Mouse (Mus musculus): ENCODE measurements around the gene Rangrf.
"Not testable (repeated sequence)": the region's sequence is repeated elsewhere in the genome, so short reads cannot be mapped to it uniquely, and the experiment has no call there.

Rangrf gene

GRCm38 (mm10) chr11:68975085-68975484 lies at the start of gene Rangrf:
Rangrf (minus strand) TSS chr11:68975185.
- DNase-seq (ENCODE audit: low spot score in 2 of 2): no peak

- no peak for DNase-seq (ENCODE audit: low spot score in 2 of 2)
Observed at GRCm38 (mm10) chr11:69020691-69021090, 45.7 kb upstream of the Rangrf start.

GRCm38 (mm10) chr11:69016755-69017154 lies 41.8 kb upstream of the Rangrf start:
- DNase-seq (ENCODE audit: low spot score in 2 of 2): no peak

GRCm38 (mm10) chr11:69015644-69016441 lies 40.9 kb upstream of the Rangrf start, which contains the start of gene Ctc1:
Ctc1 (plus strand) TSS chr11:69015911.
- DNase-seq (ENCODE audit: low spot score in 2 of 2): peak; percentile 90 to 93

- DNase-seq (ENCODE audit: low spot score in 2 of 2): peak; percentile 87 to 89
Observed at GRCm38 (mm10) chr11:69012071-69012601, 37.2 kb upstream of the Rangrf start.

- not testable (repeated sequence) for DNase-seq (ENCODE audit: low spot score in 2 of 2)
Observed at GRCm38 (mm10) chr11:69011445-69011844, 36.5 kb upstream of the Rangrf start.

GRCm38 (mm10) chr11:69010400-69011323 lies 35.7 kb upstream of the Rangrf start:
- no peak for DNase-seq (ENCODE audit: low spot score in 2 of 2)

- DNase-seq (ENCODE audit: low spot score in 2 of 2): no peak
Observed at GRCm38 (mm10) chr11:69009508-69009907, 34.5 kb upstream of the Rangrf start.

GRCm38 (mm10) chr11:69008182-69009121 lies 33.5 kb upstream of the Rangrf start, which contains the start of gene Pfas:
Pfas (minus strand) TSS chr11:69008460.
- DNase-seq (ENCODE audit: low spot score in 2 of 2): peak; percentile 93 to 97

- DNase-seq (ENCODE audit: low spot score in 2 of 2): not testable (repeated sequence)
Observed at GRCm38 (mm10) chr11:69006575-69006974, 31.6 kb upstream of the Rangrf start.

- DNase-seq (ENCODE audit: low spot score in 2 of 2): no peak
Observed at GRCm38 (mm10) chr11:69005193-69005592, 30.2 kb upstream of the Rangrf start.

GRCm38 (mm10) chr11:69003592-69003991 lies 28.6 kb upstream of the Rangrf start:
- no peak for DNase-seq (ENCODE audit: low spot score in 2 of 2)

- not testable (repeated sequence) for DNase-seq (ENCODE audit: low spot score in 2 of 2)
Observed at GRCm38 (mm10) chr11:69002782-69003181, 27.8 kb upstream of the Rangrf start.

- DNase-seq (ENCODE audit: low spot score in 2 of 2): no peak
Observed at GRCm38 (mm10) chr11:68997080-68997479, 22.1 kb upstream of the Rangrf start.

- no peak for DNase-seq (ENCODE audit: low spot score in 2 of 2)
Observed at GRCm38 (mm10) chr11:68994377-68994776, 19.4 kb upstream of the Rangrf start.

- no peak for DNase-seq (ENCODE audit: low spot score in 2 of 2)
Observed at GRCm38 (mm10) chr11:68993122-68993521, 18.1 kb upstream of the Rangrf start.

GRCm38 (mm10) chr11:68988341-68988740 lies 13.4 kb upstream of the Rangrf start:
- DNase-seq (ENCODE audit: low spot score in 2 of 2): no peak

- DNase-seq (ENCODE audit: low spot score in 2 of 2): no peak
Observed at GRCm38 (mm10) chr11:68987365-68987882, 12.4 kb upstream of the Rangrf start.

GRCm38 (mm10) chr11:68982639-68983369 lies 7.8 kb upstream of the Rangrf start:
- DNase-seq (ENCODE audit: low spot score in 2 of 2): peak; percentile 61 to 85

- no peak for DNase-seq (ENCODE audit: low spot score in 2 of 2)
Observed at GRCm38 (mm10) chr11:68980919-68981318, 5.9 kb upstream of the Rangrf start.
